Mouse (Mus musculus): ENCODE results near the gene Kmt2b. TPM values are rescaled to one million over a fixed set of nuclear protein-coding genes. Genes with fewer than 3 reads are reported as not detected.
A peak's percentile ranks its signal among the peaks of the same experiment; 100 is the strongest.

The Kmt2b gene
- polyA plus RNA-seq, 1 experiment, result 38.1 TPM

- no peaks in the 10 kb centered on the region for H3K27me3 ChIP-seq (ENCODE audit: control insufficient read depth, insufficient read depth, low read length)
- peak within 1 kb of the TSS; percentile 79 for H3K27ac ChIP-seq (ENCODE audit: insufficient read depth, low read depth, low read length)
- H3K36me3 ChIP-seq (ENCODE audit: control insufficient read depth, insufficient read depth, low read length), result peaks cover 28% of the 10 kb centered on the region
- TF ChIP-seq CTCF (IDR thresholded peaks at IDR 0.05; ENCODE audit: extremely low read depth, insufficient read length, insufficient replicate concordance, low read depth, low read length) (no peak), POLR2A (IDR thresholded peaks at IDR 0.05; ENCODE audit: low read depth, low read length) (peak; percentile 72; the same call in 1 of the 2 replicates)
- peak within 1 kb of the TSS; percentile 95 for H3K4me3 ChIP-seq (ENCODE audit: low read depth, low read length)
- peaks cover 2% of the 10 kb centered on the region; the same call in 1 of the 2 replicates for H3K4me1 ChIP-seq (ENCODE audit: control insufficient read depth, insufficient read depth, insufficient read length, low read length)
- WGBS, result under 1% methylated on average over 44 of the region's 44 CpGs
Observed at GRCm38 (mm10) chr7:30625530-30626384, 37.2 kb upstream of the Kmt2b start, which contains the start of gene Cox6b1. Gene Cox6b1 (minus strand): TSS chr7:30626151.

DNA sequence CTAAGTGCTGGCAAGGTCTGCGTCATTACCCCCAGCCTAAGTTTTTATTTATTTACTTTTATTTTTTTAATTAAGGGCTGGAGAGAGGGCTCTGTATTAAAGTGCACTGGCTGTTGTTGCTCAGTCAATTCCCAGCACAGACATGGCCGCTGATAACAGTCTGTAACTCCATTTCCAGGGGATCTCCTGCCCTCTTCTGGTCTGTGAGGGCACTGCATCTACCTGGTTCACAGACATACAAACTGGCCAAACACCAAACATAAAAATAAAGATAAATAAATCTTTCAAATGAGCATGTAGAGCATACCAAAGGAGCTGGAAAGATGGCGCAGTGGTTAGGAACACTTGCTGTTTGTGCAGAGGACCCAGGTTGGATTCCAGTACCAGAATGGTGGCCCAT is 30.7 kb upstream of the Kmt2b start:
- 88% methylated on average over 3 of the region's 3 CpGs for WGBS
- Histone ChIP-seq H3K4me3 (ENCODE audit: low read depth, low read length) (no peak overlapping the region), H3K27me3 (ENCODE audit: control insufficient read depth, insufficient read depth, low read length) (no peaks in the 10 kb centered on the region), H3K36me3 (ENCODE audit: control insufficient read depth, insufficient read depth, low read length) (peaks cover 58% of the 10 kb centered on the region), H3K27ac (ENCODE audit: insufficient read depth, low read depth, low read length) (no peak overlapping the region), H3K4me1 (ENCODE audit: control insufficient read depth, insufficient read depth, insufficient read length, low read length) (no peaks in the 10 kb centered on the region)
- TF ChIP-seq POLR2A (IDR thresholded peaks at IDR 0.05; ENCODE audit: low read depth, low read length) (no peak), CTCF (IDR thresholded peaks at IDR 0.05; ENCODE audit: extremely low read depth, insufficient read length, insufficient replicate concordance, low read depth, low read length) (peak; percentile 45; the same call in 1 of the 2 replicates)

GRCm38 (mm10) chr7:30618658-30619057 is 30.1 kb upstream of the Kmt2b start:
- no peak for TF ChIP-seq POLR2A (IDR thresholded peaks at IDR 0.05; ENCODE audit: low read depth, low read length)
- TF ChIP-seq CTCF (IDR thresholded peaks at IDR 0.05; ENCODE audit: extremely low read depth, insufficient read length, insufficient replicate concordance, low read depth, low read length), result no peak

DNA sequence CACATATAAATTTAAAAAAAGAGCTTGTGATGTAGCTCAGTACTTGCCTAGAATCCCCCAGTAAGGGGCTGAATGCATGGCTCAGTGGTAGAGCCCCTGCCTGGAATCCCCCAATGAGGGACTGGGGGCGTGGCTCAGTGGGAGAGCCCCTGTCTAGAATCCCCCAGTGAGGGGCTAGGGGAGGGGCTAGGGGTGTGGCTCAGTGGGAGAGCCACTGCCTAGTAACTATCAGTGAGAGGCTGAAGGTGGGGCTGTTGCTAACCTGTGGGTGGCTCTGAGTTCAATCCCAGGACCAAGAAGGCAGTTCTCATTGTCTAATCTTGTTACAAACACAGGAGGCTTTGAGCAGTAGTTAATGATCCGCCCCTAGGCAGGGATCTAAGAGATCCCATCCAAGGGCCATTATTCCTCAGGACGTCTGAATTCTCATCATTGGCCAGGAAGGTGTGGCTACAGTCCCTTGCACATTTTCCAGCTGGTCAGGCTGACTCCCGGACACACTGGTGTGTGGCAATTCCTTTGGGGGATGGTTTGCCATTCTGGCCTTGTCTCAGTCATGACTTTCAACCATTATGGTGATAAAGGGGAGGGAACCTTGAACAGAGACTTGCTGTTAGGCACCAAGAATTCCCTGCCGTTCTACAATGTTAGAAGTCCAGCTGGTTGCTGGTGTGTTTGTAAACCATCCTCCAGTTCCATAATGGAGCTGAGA is 26.7 kb upstream of the Kmt2b start:
- WGBS, result 54% methylated on average over 5 of the region's 5 CpGs
- H3K27me3 ChIP-seq (ENCODE audit: control insufficient read depth, insufficient read depth, low read length), result no peaks in the 10 kb centered on the region
- no peak for TF ChIP-seq CTCF (IDR thresholded peaks at IDR 0.05; ENCODE audit: extremely low read depth, insufficient read length, insufficient replicate concordance, low read depth, low read length)
- TF ChIP-seq POLR2A (IDR thresholded peaks at IDR 0.05; ENCODE audit: low read depth, low read length), result no peak
- no peak overlapping the region for H3K27ac ChIP-seq (ENCODE audit: insufficient read depth, low read depth, low read length)
- no peaks in the 10 kb centered on the region for H3K4me1 ChIP-seq (ENCODE audit: control insufficient read depth, insufficient read depth, insufficient read length, low read length)
- H3K4me3 ChIP-seq (ENCODE audit: low read depth, low read length), result no peak overlapping the region
- H3K36me3 ChIP-seq (ENCODE audit: control insufficient read depth, insufficient read depth, low read length), result peaks cover 31% of the 10 kb centered on the region

More at GRCm38 (mm10) chr7:30618658-30619057, 30.1 kb upstream of the Kmt2b start:
- Histone ChIP-seq H3K27me3 (ENCODE audit: control insufficient read depth, insufficient read depth, low read length) (no peaks in the 10 kb centered on the region), H3K4me3 (ENCODE audit: low read depth, low read length) (no peak overlapping the region), H3K4me1 (ENCODE audit: control insufficient read depth, insufficient read depth, insufficient read length, low read length) (no peaks in the 10 kb centered on the region), H3K36me3 (ENCODE audit: control insufficient read depth, insufficient read depth, low read length) (peaks cover 56% of the 10 kb centered on the region), H3K27ac (ENCODE audit: insufficient read depth, low read depth, low read length) (no peak overlapping the region)
- WGBS, result 94% methylated on average over 9 of the region's 9 CpGs

DNA sequence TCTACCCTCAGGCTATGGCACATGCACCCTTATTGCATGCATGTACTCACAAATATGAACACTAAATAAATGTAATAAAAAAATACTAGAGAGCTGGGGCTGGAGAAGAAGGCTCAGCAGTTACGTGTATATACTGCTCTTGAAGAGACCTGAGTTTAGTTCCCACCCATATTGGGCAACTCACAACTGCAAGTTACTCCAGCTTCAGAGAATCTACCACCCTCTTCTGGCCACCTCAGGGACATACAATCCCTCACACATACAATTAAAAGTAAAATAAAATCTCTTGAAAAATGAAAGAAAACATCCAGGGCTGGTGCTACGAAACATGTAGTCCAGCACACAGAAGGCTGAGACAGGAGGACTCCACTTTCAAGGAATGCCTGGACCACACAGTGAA is 25.9 kb upstream of the Kmt2b start:
- H3K36me3 ChIP-seq (ENCODE audit: control insufficient read depth, insufficient read depth, low read length), result peaks cover 30% of the 10 kb centered on the region
- no peaks in the 10 kb centered on the region for H3K4me1 ChIP-seq (ENCODE audit: control insufficient read depth, insufficient read depth, insufficient read length, low read length)
- no peak for TF ChIP-seq CTCF (IDR thresholded peaks at IDR 0.05; ENCODE audit: extremely low read depth, insufficient read length, insufficient replicate concordance, low read depth, low read length)
- WGBS, result 56% methylated on average over 2 of the region's 2 CpGs
- H3K27ac ChIP-seq (ENCODE audit: insufficient read depth, low read depth, low read length), result no peak overlapping the region
- no peaks in the 10 kb centered on the region for H3K27me3 ChIP-seq (ENCODE audit: control insufficient read depth, insufficient read depth, low read length)
- H3K4me3 ChIP-seq (ENCODE audit: low read depth, low read length), result no peak overlapping the region

DNA sequence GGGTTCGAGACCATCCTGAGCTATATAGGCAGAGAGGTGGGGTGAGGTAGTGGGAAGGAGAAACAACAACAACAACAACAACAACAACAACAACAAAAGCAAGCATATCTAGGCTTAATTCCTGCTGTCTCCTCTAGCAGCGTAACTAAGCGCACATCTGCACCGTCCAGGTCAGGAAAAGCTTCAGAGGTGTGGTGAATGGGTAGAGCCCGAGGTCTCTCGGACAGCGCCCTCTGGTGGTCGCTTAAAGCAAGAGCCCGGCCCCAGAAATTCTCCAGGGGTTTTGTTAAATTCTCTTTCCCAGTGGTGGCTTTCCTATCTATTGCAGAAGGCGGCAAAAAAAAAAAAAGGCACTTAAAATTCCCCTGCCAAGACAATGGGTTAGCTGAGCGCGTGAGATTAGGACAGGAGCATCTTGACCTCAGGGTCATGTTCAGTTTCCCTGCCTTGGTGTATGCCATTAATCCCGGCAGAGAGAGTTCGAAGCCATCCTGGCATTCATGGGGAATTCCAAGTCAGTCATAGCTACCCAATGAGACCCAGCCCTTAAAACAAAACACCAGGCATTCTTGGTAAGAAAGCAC is 25.1 kb upstream of the Kmt2b start:
- no peak overlapping the region for H3K27ac ChIP-seq (ENCODE audit: insufficient read depth, low read depth, low read length)
- WGBS, result 15% methylated on average over 14 of the region's 14 CpGs
- no peak for TF ChIP-seq POLR2A (IDR thresholded peaks at IDR 0.05; ENCODE audit: low read depth, low read length)
- peak; percentile 89 for TF ChIP-seq CTCF (IDR thresholded peaks at IDR 0.05; ENCODE audit: extremely low read depth, insufficient read length, insufficient replicate concordance, low read depth, low read length)
- H3K27me3 ChIP-seq (ENCODE audit: control insufficient read depth, insufficient read depth, low read length), result no peaks in the 10 kb centered on the region
- H3K36me3 ChIP-seq (ENCODE audit: control insufficient read depth, insufficient read depth, low read length), result peaks cover 22% of the 10 kb centered on the region
- no peaks in the 10 kb centered on the region for H3K4me1 ChIP-seq (ENCODE audit: control insufficient read depth, insufficient read depth, insufficient read length, low read length)
- no peak overlapping the region for H3K4me3 ChIP-seq (ENCODE audit: low read depth, low read length)

Measured in small intestine, adult 2 months (tissue).